Mouse (Mus musculus): ENCODE results near the gene Gm16253.

DNA sequence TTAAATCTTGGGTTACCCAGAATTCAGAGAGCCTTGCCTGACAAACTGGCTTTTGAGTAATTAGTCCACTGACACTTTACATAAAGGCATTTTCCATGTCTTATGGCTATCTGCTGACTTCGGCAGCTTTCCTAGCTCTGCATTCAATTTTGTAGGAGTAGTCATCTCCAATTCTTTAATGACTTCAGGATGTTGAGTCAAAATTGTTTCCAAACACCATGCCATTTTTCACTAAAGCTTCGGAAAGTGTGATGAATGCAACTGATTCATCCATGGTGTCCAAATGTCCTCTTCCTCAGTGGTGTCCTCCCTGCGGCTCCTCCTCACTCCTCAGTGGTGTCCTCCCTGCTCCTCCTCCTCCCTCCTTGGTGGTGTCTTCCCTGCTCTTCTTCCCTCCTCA, 41.2 kb downstream of the Gm16253 start:
- TF ChIP-seq CTCF (IDR thresholded peaks at IDR 0.05; ENCODE audit: insufficient read depth, low read depth, low read length) (no peak), POLR2A (IDR thresholded peaks at IDR 0.05; ENCODE audit: insufficient read depth, low read depth, low read length) (no peak)
